Mouse (Mus musculus): ENCODE measurements around the gene Fars2. TPM values are rescaled to one million over a fixed set of nuclear protein-coding genes. Genes with fewer than 3 reads are reported as not detected.

The Fars2 gene
- total and polyA plus RNA-seq, 2 experiments from 2014 or later, result 54.8 to 78.9 TPM

- ATAC-seq (ENCODE audit: insufficient read depth, low read depth) (no peak), DNase-seq (ENCODE audit: low spot score) (no peak)
- Histone ChIP-seq H3K4me1 (ENCODE audit: control insufficient read depth, insufficient read depth) (no peaks in the 10 kb centered on the region), H3K27ac (ENCODE audit: low read depth) (no peak overlapping the region), H3K4me2 (ENCODE audit: low read depth, low read length) (no peak overlapping the region), H3K4me3 (ENCODE audit: low read depth, low read length) (no peak overlapping the region), H3K9ac (replicated peaks; ENCODE audit: low read depth, low read length) (no peak overlapping the region), H3K9me3 (replicated peaks; ENCODE audit: control insufficient read depth, low read length) (no peaks in the 10 kb centered on the region), H3K36me3 (replicated peaks; ENCODE audit: control insufficient read depth, insufficient read depth, low read length) (peaks cover 6% of the 10 kb centered on the region; the same call in 1 of the 2 replicates), H3K27me3 (ENCODE audit: control insufficient read depth, insufficient read depth, low read length) (no peaks in the 10 kb centered on the region)
- no peak for TF ChIP-seq CTCF (IDR thresholded peaks at IDR 0.05; ENCODE audit: low read depth)
- WGBS, result 76% methylated on average over 3 of the region's 3 CpGs
These were observed 87.1 kb downstream of the Fars2 start for GRCm38 (mm10) chr13:36204320-36204719.

GRCm38 (mm10) chr13:36210965-36211364 is 93.8 kb downstream of the Fars2 start:
- Histone ChIP-seq H3K27ac (ENCODE audit: low read depth) (no peak overlapping the region), H3K27me3 (ENCODE audit: control insufficient read depth, insufficient read depth, low read length) (no peaks in the 10 kb centered on the region), H3K9ac (replicated peaks; ENCODE audit: low read depth, low read length) (no peak overlapping the region), H3K4me3 (ENCODE audit: low read depth, low read length) (no peak overlapping the region), H3K9me3 (replicated peaks; ENCODE audit: control insufficient read depth, low read length) (no peaks in the 10 kb centered on the region), H3K4me2 (ENCODE audit: low read depth, low read length) (no peak overlapping the region), H3K36me3 (replicated peaks; ENCODE audit: control insufficient read depth, insufficient read depth, low read length) (no peaks in the 10 kb centered on the region), H3K4me1 (ENCODE audit: control insufficient read depth, insufficient read depth) (no peaks in the 10 kb centered on the region)
- TF ChIP-seq CTCF (IDR thresholded peaks at IDR 0.05; ENCODE audit: low read depth), result no peak
- no peak for TF ChIP-seq EP300 (IDR thresholded peaks at IDR 0.05; ENCODE audit: low read depth)
- no peak for ATAC-seq (ENCODE audit: insufficient read depth, low read depth)
- no peak for DNase-seq (ENCODE audit: low spot score)
- 93% methylated on average over 3 of the region's 3 CpGs for WGBS

DNA sequence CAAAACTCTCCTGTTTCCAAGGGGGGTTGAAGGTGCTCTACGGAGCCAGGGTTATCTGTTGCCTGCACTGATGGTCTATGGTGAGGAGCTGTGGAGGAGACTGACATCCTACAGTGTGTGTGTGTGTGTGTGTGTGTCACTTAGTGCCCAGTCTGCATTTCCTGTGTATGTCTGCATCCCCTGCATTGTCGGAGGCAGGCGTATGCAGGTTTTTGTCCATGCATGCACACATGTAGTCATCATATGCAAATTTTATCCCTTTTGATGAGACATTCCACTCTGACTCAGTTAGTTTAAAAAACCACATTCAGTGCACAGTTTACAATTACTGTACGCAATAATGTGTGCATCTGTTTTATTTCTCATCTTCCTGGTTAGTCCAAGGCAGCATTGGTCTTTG is 96.8 kb downstream of the Fars2 start:
- Histone ChIP-seq H3K4me2 (ENCODE audit: low read depth, low read length) (no peak overlapping the region), H3K9ac (replicated peaks; ENCODE audit: low read depth, low read length) (no peak overlapping the region), H3K9me3 (replicated peaks; ENCODE audit: control insufficient read depth, low read length) (no peaks in the 10 kb centered on the region), H3K4me3 (ENCODE audit: low read depth, low read length) (no peak overlapping the region), H3K4me1 (ENCODE audit: control insufficient read depth, insufficient read depth) (no peaks in the 10 kb centered on the region), H3K27me3 (ENCODE audit: control insufficient read depth, insufficient read depth, low read length) (no peaks in the 10 kb centered on the region), H3K36me3 (replicated peaks; ENCODE audit: control insufficient read depth, insufficient read depth, low read length) (no peaks in the 10 kb centered on the region), H3K27ac (ENCODE audit: low read depth) (no peak overlapping the region)
- DNase-seq (ENCODE audit: low spot score), result no peak
- no peak for TF ChIP-seq EP300 (IDR thresholded peaks at IDR 0.05; ENCODE audit: low read depth)
- TF ChIP-seq CTCF (IDR thresholded peaks at IDR 0.05; ENCODE audit: low read depth), result no peak
- 90% methylated on average over 4 of the region's 4 CpGs for WGBS
- no peak for ATAC-seq (ENCODE audit: insufficient read depth, low read depth)

GRCm38 (mm10) chr13:36216005-36216404 is 98.8 kb downstream of the Fars2 start:
- Histone ChIP-seq H3K27me3 (ENCODE audit: control insufficient read depth, insufficient read depth, low read length) (no peaks in the 10 kb centered on the region), H3K4me1 (ENCODE audit: control insufficient read depth, insufficient read depth) (no peaks in the 10 kb centered on the region), H3K9ac (replicated peaks; ENCODE audit: low read depth, low read length) (no peak overlapping the region), H3K9me3 (replicated peaks; ENCODE audit: control insufficient read depth, low read length) (no peaks in the 10 kb centered on the region), H3K27ac (ENCODE audit: low read depth) (no peak overlapping the region), H3K36me3 (replicated peaks; ENCODE audit: control insufficient read depth, insufficient read depth, low read length) (no peaks in the 10 kb centered on the region), H3K4me3 (ENCODE audit: low read depth, low read length) (no peak overlapping the region), H3K4me2 (ENCODE audit: low read depth, low read length) (no peak overlapping the region)
- DNase-seq (ENCODE audit: low spot score) (no peak), ATAC-seq (ENCODE audit: insufficient read depth, low read depth) (no peak)
- TF ChIP-seq EP300 (IDR thresholded peaks at IDR 0.05; ENCODE audit: low read depth) (no peak), CTCF (IDR thresholded peaks at IDR 0.05; ENCODE audit: low read depth) (no peak)
- WGBS, result 90% methylated on average over 3 of the region's 3 CpGs

DNA sequence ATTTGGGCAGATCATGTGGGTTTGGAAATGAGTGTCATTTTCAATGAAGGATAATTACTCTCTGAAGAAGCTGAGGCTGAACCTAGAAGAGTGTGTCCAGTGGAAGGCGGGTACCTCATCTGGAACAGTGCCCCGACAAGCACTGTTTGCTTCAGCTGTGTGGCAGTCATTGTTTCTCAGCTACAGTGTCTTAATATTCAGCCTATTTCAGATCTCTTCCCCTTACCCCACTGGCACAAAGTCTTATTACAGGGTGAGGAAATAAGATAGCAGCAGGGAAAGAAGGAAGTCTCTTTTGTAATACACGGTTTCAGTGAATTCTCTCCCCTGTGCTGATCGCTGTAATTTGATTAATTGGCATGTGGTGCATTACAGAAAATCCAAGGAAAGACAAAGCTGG is 101.1 kb downstream of the Fars2 start:
- no peak overlapping the region for H3K27ac ChIP-seq (ENCODE audit: low read depth)
- H3K4me2 ChIP-seq (ENCODE audit: low read depth, low read length), result no peak overlapping the region
- H3K27me3 ChIP-seq (ENCODE audit: control insufficient read depth, insufficient read depth, low read length), result no peaks in the 10 kb centered on the region
- H3K36me3 ChIP-seq (replicated peaks; ENCODE audit: control insufficient read depth, insufficient read depth, low read length), result no peaks in the 10 kb centered on the region
- ATAC-seq (ENCODE audit: insufficient read depth, low read depth) (no peak), DNase-seq (ENCODE audit: low spot score) (no peak)
- no peaks in the 10 kb centered on the region for H3K4me1 ChIP-seq (ENCODE audit: control insufficient read depth, insufficient read depth)
- TF ChIP-seq EP300 (IDR thresholded peaks at IDR 0.05; ENCODE audit: low read depth), result no peak
- no peak for TF ChIP-seq CTCF (IDR thresholded peaks at IDR 0.05; ENCODE audit: low read depth)
- H3K9ac ChIP-seq (replicated peaks; ENCODE audit: low read depth, low read length), result no peak overlapping the region
- WGBS, result 78% methylated on average over 4 of the region's 4 CpGs
- no peaks in the 10 kb centered on the region for H3K9me3 ChIP-seq (replicated peaks; ENCODE audit: control insufficient read depth, low read length)
- H3K4me3 ChIP-seq (ENCODE audit: low read depth, low read length), result no peak overlapping the region

GRCm38 (mm10) chr13:36219506-36219905 is 102.3 kb downstream of the Fars2 start:
- Histone ChIP-seq H3K27ac (ENCODE audit: low read depth) (no peak overlapping the region), H3K4me3 (ENCODE audit: low read depth, low read length) (no peak overlapping the region), H3K9ac (replicated peaks; ENCODE audit: low read depth, low read length) (no peak overlapping the region), H3K36me3 (replicated peaks; ENCODE audit: control insufficient read depth, insufficient read depth, low read length) (no peaks in the 10 kb centered on the region), H3K4me1 (ENCODE audit: control insufficient read depth, insufficient read depth) (no peaks in the 10 kb centered on the region), H3K4me2 (ENCODE audit: low read depth, low read length) (no peak overlapping the region), H3K9me3 (replicated peaks; ENCODE audit: control insufficient read depth, low read length) (no peaks in the 10 kb centered on the region), H3K27me3 (ENCODE audit: control insufficient read depth, insufficient read depth, low read length) (no peaks in the 10 kb centered on the region)
- DNase-seq (ENCODE audit: low spot score) (no peak), ATAC-seq (ENCODE audit: insufficient read depth, low read depth) (no peak)
- 83% methylated on average over 5 of the region's 5 CpGs for WGBS
- TF ChIP-seq CTCF (IDR thresholded peaks at IDR 0.05; ENCODE audit: low read depth), result no peak
- TF ChIP-seq EP300 (IDR thresholded peaks at IDR 0.05; ENCODE audit: low read depth), result no peak

Measured in heart, postnatal 0 days (tissue).